Mouse (Mus musculus): ENCODE measurements around the gene Shisa6. TPM values are rescaled to one million over a fixed set of nuclear protein-coding genes. Genes with fewer than 3 reads are reported as not detected.

Shisa6 gene
- polyA plus RNA-seq, 1 experiment from 2014 or later = 0.40 TPM

DNA sequence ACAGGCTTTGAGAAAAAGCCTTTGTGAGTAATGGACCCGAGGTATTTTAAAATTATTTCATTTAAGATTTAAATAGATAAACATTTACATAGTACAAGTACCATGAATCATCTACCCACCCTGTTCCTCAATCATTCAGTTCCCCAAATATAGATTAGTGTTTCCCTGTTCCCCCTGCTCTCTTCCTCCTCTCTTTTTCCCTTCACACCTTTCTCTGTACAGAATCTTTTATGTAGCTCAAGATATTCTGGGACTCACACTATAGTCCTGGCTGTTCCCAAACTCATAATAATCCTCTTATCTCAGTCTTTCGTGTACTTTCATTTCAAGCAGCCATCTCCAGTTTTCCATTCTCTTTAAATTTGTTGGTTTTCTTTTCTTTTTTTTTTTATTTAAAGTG is 361.7 kb downstream of the Shisa6 start:
- H3K9ac ChIP-seq (ENCODE audit: low read depth, low read length) = no peak overlapping the region
- WGBS (ENCODE audit: insufficient replicate concordance) = 74% methylated on average over 2 of the region's 2 CpGs

More for the DNA sequence above, 361.7 kb downstream of the Shisa6 start:
- no peak overlapping the region for H3K4me3 ChIP-seq (ENCODE audit: low read depth, low read length)
- H3K9me3 ChIP-seq (replicated peaks; ENCODE audit: control insufficient read depth, low read length) = no peaks in the 10 kb centered on the region
- H3K27me3 ChIP-seq (ENCODE audit: control insufficient read depth, insufficient read depth, low read length) = peaks cover 7% of the 10 kb centered on the region
- no peak for ATAC-seq (replicated peaks; ENCODE audit: insufficient number of reproducible peaks, low FRiP score, low TSS enrichment)
- H3K4me2 ChIP-seq = no peak overlapping the region
- no peak overlapping the region for H3K27ac ChIP-seq (ENCODE audit: low read depth, low read length)
- no peaks in the 10 kb centered on the region for H3K4me1 ChIP-seq (ENCODE audit: control insufficient read depth, insufficient read depth, low read length)
- no peaks in the 10 kb centered on the region for H3K36me3 ChIP-seq (ENCODE audit: control insufficient read depth, insufficient read depth, low read length)
